In the genomic region with DNA sequence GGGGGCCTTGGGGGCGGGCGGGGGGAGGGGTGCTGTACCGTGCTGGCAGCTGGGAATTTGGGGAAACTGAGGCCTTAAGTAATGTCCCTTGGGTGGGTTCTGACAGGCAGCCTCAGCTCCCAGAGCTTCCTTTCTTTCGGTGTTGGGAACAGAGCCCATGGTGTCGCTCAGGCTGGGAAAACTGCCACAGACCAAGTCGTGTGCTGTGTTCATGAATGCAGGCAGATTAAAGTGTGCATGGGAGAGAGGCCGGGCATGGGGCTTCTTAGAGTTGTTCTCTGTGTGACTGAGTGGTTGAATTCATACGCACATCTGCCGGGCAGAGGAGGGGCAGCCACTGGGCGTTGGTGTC, we compare ENCODE assay signal across 18 mouse cellular contexts. TPM values are rescaled to one million over a fixed set of nuclear protein-coding genes. Genes with fewer than 3 reads are reported as not detected.
DNase-seq lines count a peak whose midpoint lies in the region; ATAC-seq and TF ChIP-seq lines count a peak whose summit lies in the region.
"Had no signal": no experiment of that assay in that cellular context is flagged by ENCODE, and none has a peak within 500 bp of the region (broad histone marks: within the 10 kb centered on the region; RNA-seq: fewer than 3 reads in every experiment).

No protein-coding gene starts in this region.

- DNase-seq in embryonic facial prominence, embryonic 10.5 days (ENCODE audit: low spot score): no peak
- peak; percentile 47 for DNase-seq in midbrain, postnatal 0 days (ENCODE audit: low spot score)
- no peak for DNase-seq in midbrain, embryonic 14.5 days
- peak; percentile 19 for DNase-seq in brain, embryonic 14.5 days (ENCODE audit: low read depth)
- DNase-seq in urinary bladder, postnatal 14 days (ENCODE audit: low spot score): no peak
- DNase-seq: adrenal gland, postnatal 10 days; left cerebral cortex, postnatal 4 days; liver, embryonic 13.5 days; right cerebral cortex, adult 18-20 months had no signal

- H3K9ac ChIP-seq in embryonic facial prominence, embryonic 13.5 days: no peak overlapping the region
- H3K9ac ChIP-seq in intestine, postnatal 0 days (ENCODE audit: low read depth, low read length): no peak overlapping the region
- no peak overlapping the region for H3K9ac ChIP-seq in intestine, embryonic 15.5 days
- H3K9ac ChIP-seq in midbrain, postnatal 0 days (replicated peaks; ENCODE audit: low read length, poor library complexity, severe bottlenecking): no peak overlapping the region
- no peak overlapping the region for H3K9ac ChIP-seq in midbrain, embryonic 14.5 days (replicated peaks; ENCODE audit: low read length)
- H3K9ac ChIP-seq: liver, embryonic 13.5 days; midbrain, embryonic 13.5 days had no signal

- no peak for TF ChIP-seq POLR2A in brain, embryonic 14.5 days (IDR thresholded peaks at IDR 0.05; ENCODE audit: borderline replicate concordance, extremely low read depth, insufficient read depth, insufficient read length, poor library complexity, severe bottlenecking)

- H3K4me3 ChIP-seq in embryonic facial prominence, embryonic 13.5 days: no peak overlapping the region
- no peak overlapping the region for H3K4me3 ChIP-seq in embryonic facial prominence, embryonic 10.5 days
- no peak overlapping the region for H3K4me3 ChIP-seq in intestine, postnatal 0 days (ENCODE audit: low read depth, low read length)
- H3K4me3 ChIP-seq in intestine, embryonic 15.5 days (replicated peaks): no peak overlapping the region
- no peak overlapping the region for H3K4me3 ChIP-seq in midbrain, postnatal 0 days (ENCODE audit: low read depth, low read length)
- H3K4me3 ChIP-seq in midbrain, embryonic 14.5 days (replicated peaks; ENCODE audit: low read depth, low read length): no peak overlapping the region
- H3K4me3 ChIP-seq: liver, embryonic 13.5 days; midbrain, embryonic 13.5 days had no signal

- H3K9me3 ChIP-seq in embryonic facial prominence, embryonic 13.5 days: no peaks in the 10 kb centered on the region
- H3K9me3 ChIP-seq in embryonic facial prominence, embryonic 10.5 days: no peaks in the 10 kb centered on the region
- no peaks in the 10 kb centered on the region for H3K9me3 ChIP-seq in intestine, postnatal 0 days (ENCODE audit: control insufficient read depth)
- H3K9me3 ChIP-seq in intestine, embryonic 15.5 days: no peaks in the 10 kb centered on the region
- H3K9me3 ChIP-seq in midbrain, postnatal 0 days (ENCODE audit: low read length): no peaks in the 10 kb centered on the region
- no peaks in the 10 kb centered on the region for H3K9me3 ChIP-seq in midbrain, embryonic 14.5 days (ENCODE audit: control insufficient read depth, low read length)
- H3K9me3 ChIP-seq: liver, embryonic 13.5 days; midbrain, embryonic 13.5 days had no signal

- TF ChIP-seq CTCF in intestine, postnatal 0 days (IDR thresholded peaks at IDR 0.05; ENCODE audit: low read depth): no peak
- no peak for TF ChIP-seq CTCF in midbrain, postnatal 0 days (IDR thresholded peaks at IDR 0.05)
- TF ChIP-seq CTCF in brain, embryonic 14.5 days (IDR thresholded peaks at IDR 0.05; ENCODE audit: borderline replicate concordance, extremely low read depth, insufficient read depth, insufficient read length): no peak

- H3K4me2 ChIP-seq in embryonic facial prominence, embryonic 13.5 days: no peak overlapping the region
- no peak overlapping the region for H3K4me2 ChIP-seq in intestine, postnatal 0 days (replicated peaks; ENCODE audit: low read depth)
- H3K4me2 ChIP-seq in intestine, embryonic 15.5 days (replicated peaks): no peak overlapping the region
- H3K4me2 ChIP-seq in midbrain, postnatal 0 days (ENCODE audit: low read depth, low read length, poor library complexity, severe bottlenecking): no peak overlapping the region
- H3K4me2 ChIP-seq in midbrain, embryonic 14.5 days (ENCODE audit: low read length): no peak overlapping the region
- H3K4me2 ChIP-seq: liver, embryonic 13.5 days; midbrain, embryonic 13.5 days had no signal

- peaks cover 96% of the 10 kb centered on the region for H3K36me3 ChIP-seq in embryonic facial prominence, embryonic 13.5 days
- peaks cover 100% of the 10 kb centered on the region for H3K36me3 ChIP-seq in embryonic facial prominence, embryonic 10.5 days (replicated peaks)
- H3K36me3 ChIP-seq in intestine, postnatal 0 days (ENCODE audit: control insufficient read depth, insufficient read depth): peaks cover 90% of the 10 kb centered on the region
- peaks cover 68% of the 10 kb centered on the region for H3K36me3 ChIP-seq in intestine, embryonic 15.5 days
- H3K36me3 ChIP-seq in midbrain, postnatal 0 days (ENCODE audit: insufficient read depth, low read length): peaks cover 60% of the 10 kb centered on the region
- H3K36me3 ChIP-seq in midbrain, embryonic 14.5 days (ENCODE audit: control insufficient read depth, insufficient read depth, low read length): peaks cover 90% of the 10 kb centered on the region

- no peak for ATAC-seq in embryonic facial prominence, embryonic 13.5 days (ENCODE audit: insufficient number of reproducible peaks, insufficient read depth, low FRiP score, low TSS enrichment, low read depth)
- ATAC-seq in intestine, postnatal 0 days: no peak
- ATAC-seq in intestine, embryonic 15.5 days: no peak
- ATAC-seq in midbrain, postnatal 0 days (ENCODE audit: low FRiP score): no peak
- ATAC-seq in midbrain, embryonic 14.5 days (ENCODE audit: low FRiP score, low TSS enrichment): no peak
- ATAC-seq: forebrain, embryonic 14.5 days; midbrain, embryonic 13.5 days had no signal

- peak overlapping the region; percentile 4; the same call in 1 of the 2 replicates for H3K27ac ChIP-seq in embryonic facial prominence, embryonic 13.5 days
- H3K27ac ChIP-seq in embryonic facial prominence, embryonic 10.5 days (replicated peaks): no peak overlapping the region
- 0 out of 2 replicates have a peak overlapping the region, but pooled peaks have one; percentile 4 for H3K27ac ChIP-seq in intestine, postnatal 0 days (ENCODE audit: low read depth, low read length)
- H3K27ac ChIP-seq in intestine, embryonic 15.5 days: no peak overlapping the region
- H3K27ac ChIP-seq in midbrain, postnatal 0 days (ENCODE audit: low read depth, low read length): no peak overlapping the region
- no peak overlapping the region for H3K27ac ChIP-seq in midbrain, embryonic 14.5 days (replicated peaks; ENCODE audit: low read depth, low read length)
- H3K27ac ChIP-seq: liver, embryonic 13.5 days; midbrain, embryonic 13.5 days had no signal

- WGBS in embryonic facial prominence, embryonic 13.5 days: 84% methylated on average over 10 of the region's 10 CpGs
- WGBS in embryonic facial prominence, embryonic 10.5 days: 93% methylated on average over 10 of the region's 10 CpGs
- whole genome bisulfite sequencing in intestine, postnatal 0 days: 90% methylated on average over 10 of the region's 10 CpGs
- 89% methylated on average over 10 of the region's 10 CpGs for WGBS in intestine, embryonic 15.5 days
- WGBS in midbrain, postnatal 0 days: 78% methylated on average over 10 of the region's 10 CpGs
- 91% methylated on average over 10 of the region's 10 CpGs for whole genome bisulfite sequencing in midbrain, embryonic 14.5 days

- H3K4me1 ChIP-seq in embryonic facial prominence, embryonic 13.5 days: peaks cover 13% of the 10 kb centered on the region
- peaks cover 10% of the 10 kb centered on the region for H3K4me1 ChIP-seq in embryonic facial prominence, embryonic 10.5 days
- H3K4me1 ChIP-seq in intestine, postnatal 0 days (replicated peaks; ENCODE audit: control insufficient read depth, insufficient read depth, low read length): no peaks in the 10 kb centered on the region
- H3K4me1 ChIP-seq in intestine, embryonic 15.5 days (replicated peaks): no peaks in the 10 kb centered on the region; the same call in 1 of the 2 replicates
- no peaks in the 10 kb centered on the region for H3K4me1 ChIP-seq in midbrain, postnatal 0 days (ENCODE audit: insufficient read depth, low read length)
- H3K4me1 ChIP-seq in midbrain, embryonic 14.5 days (ENCODE audit: control insufficient read depth, insufficient read depth, low read length): no peaks in the 10 kb centered on the region
- H3K4me1 ChIP-seq: liver, embryonic 13.5 days had no signal

- H3K27me3 ChIP-seq in embryonic facial prominence, embryonic 13.5 days: no peaks in the 10 kb centered on the region
- no peaks in the 10 kb centered on the region for H3K27me3 ChIP-seq in embryonic facial prominence, embryonic 10.5 days (replicated peaks; ENCODE audit: low read depth, poor library complexity, severe bottlenecking)
- H3K27me3 ChIP-seq in intestine, postnatal 0 days (replicated peaks; ENCODE audit: control insufficient read depth, insufficient read depth, low read length): no peaks in the 10 kb centered on the region
- no peaks in the 10 kb centered on the region for H3K27me3 ChIP-seq in intestine, embryonic 15.5 days (replicated peaks)
- H3K27me3 ChIP-seq in midbrain, postnatal 0 days (ENCODE audit: insufficient read depth, low read length): no peaks in the 10 kb centered on the region
- H3K27me3 ChIP-seq in midbrain, embryonic 14.5 days (ENCODE audit: control insufficient read depth, insufficient read depth, low read length): no peaks in the 10 kb centered on the region
- H3K27me3 ChIP-seq: liver, embryonic 13.5 days; midbrain, embryonic 13.5 days had no signal

RNA-seq across cellular contexts. Expression of gene Ddx54, which starts 9.3 kb away (rescaled TPM):
- 45.6 and 46.8 TPM in 2 replicates for polyA plus RNA-seq in embryonic facial prominence, embryonic 13.5 days (2015; fragmentation: Nextera tagmentation; extraction: Ambion mirVana)
- polyA plus RNA-seq in embryonic facial prominence, embryonic 10.5 days (2016; fragmentation: Nextera tagmentation; extraction: Ambion mirVana): 62.3 and 64.3 TPM in 2 replicates
- 19.9 and 20.9 TPM in 2 replicates for polyA plus RNA-seq in intestine, postnatal 0 days (2015; fragmentation: Nextera tagmentation; extraction: Ambion mirVana)
- 47.5 and 49.3 TPM in 2 replicates for polyA plus RNA-seq in intestine, embryonic 15.5 days (2015; fragmentation: Nextera tagmentation; extraction: Ambion mirVana)
- 36.2 and 37.8 TPM in 2 replicates for total RNA-seq in midbrain, postnatal 0 days (2014; rRNA removed)
- polyA plus RNA-seq in midbrain, postnatal 0 days (2015; fragmentation: Nextera tagmentation; extraction: Ambion mirVana): 31.7 and 32.6 TPM in 2 replicates
- polyA plus RNA-seq in midbrain, embryonic 14.5 days (2014; fragmentation: Nextera tagmentation; extraction: Ambion mirVana): 29.4 and 31.9 TPM in 2 replicates
- polyA plus RNA-seq in brain, embryonic 14.5 days (2012; rRNA removed): 42.7 and 49.7 TPM in 2 replicates

RNA-seq across cellular contexts. Expression of gene Rita1, which starts 9.4 kb away (rescaled TPM):
- 16.2 and 17.6 TPM in 2 replicates for polyA plus RNA-seq in embryonic facial prominence, embryonic 13.5 days (2015; fragmentation: Nextera tagmentation; extraction: Ambion mirVana)
- 19.4 and 20.1 TPM in 2 replicates for polyA plus RNA-seq in embryonic facial prominence, embryonic 10.5 days (2016; fragmentation: Nextera tagmentation; extraction: Ambion mirVana)
- polyA plus RNA-seq in intestine, postnatal 0 days (2015; fragmentation: Nextera tagmentation; extraction: Ambion mirVana): 6.1 and 7.5 TPM in 2 replicates
- 10.6 and 11.4 TPM in 2 replicates for polyA plus RNA-seq in intestine, embryonic 15.5 days (2015; fragmentation: Nextera tagmentation; extraction: Ambion mirVana)
- 32.3 and 43.6 TPM in 2 replicates for total RNA-seq in midbrain, postnatal 0 days (2014; rRNA removed)
- 31.4 and 33.9 TPM in 2 replicates for polyA plus RNA-seq in midbrain, postnatal 0 days (2015; fragmentation: Nextera tagmentation; extraction: Ambion mirVana)
- polyA plus RNA-seq in midbrain, embryonic 14.5 days (2014; fragmentation: Nextera tagmentation; extraction: Ambion mirVana): 20.6 and 25.5 TPM in 2 replicates
- 32.8 and 38.1 TPM in 2 replicates for polyA plus RNA-seq in brain, embryonic 14.5 days (2012; rRNA removed)

RNA-seq across cellular contexts. Expression of gene Cfap73, which starts 12.2 kb away (rescaled TPM):
- not detected in 2 replicates for polyA plus RNA-seq in embryonic facial prominence, embryonic 13.5 days (2015; fragmentation: Nextera tagmentation; extraction: Ambion mirVana)
- 0.27 TPM in 1 of 2 replicates, not detected in the other for polyA plus RNA-seq in embryonic facial prominence, embryonic 10.5 days (2016; fragmentation: Nextera tagmentation; extraction: Ambion mirVana)
- polyA plus RNA-seq in intestine, postnatal 0 days (2015; fragmentation: Nextera tagmentation; extraction: Ambion mirVana): not detected in 2 replicates
- not detected in 2 replicates for polyA plus RNA-seq in intestine, embryonic 15.5 days (2015; fragmentation: Nextera tagmentation; extraction: Ambion mirVana)
- 0.38 and 0.60 TPM in 2 replicates for total RNA-seq in midbrain, postnatal 0 days (2014; rRNA removed)
- 0.62 and 0.74 TPM in 2 replicates for polyA plus RNA-seq in midbrain, postnatal 0 days (2015; fragmentation: Nextera tagmentation; extraction: Ambion mirVana)
- polyA plus RNA-seq in midbrain, embryonic 14.5 days (2014; fragmentation: Nextera tagmentation; extraction: Ambion mirVana): 0.32 TPM in 1 of 2 replicates, not detected in the other
- 0.18 and 0.30 TPM in 2 replicates for polyA plus RNA-seq in brain, embryonic 14.5 days (2012; rRNA removed)
- total RNA-seq: gastrocnemius, adult 18-20 months; hematopoietic stem cell, adult 5-6 weeks had no signal
- polyA plus RNA-seq: heart, embryonic 14.5 days; liver, embryonic 13.5 days; midbrain, embryonic 13.5 days; stomach, embryonic 16.5 days had no signal

RNA-seq across cellular contexts. Expression of gene Rasal1, which starts 26.8 kb away (rescaled TPM):
- polyA plus RNA-seq in embryonic facial prominence, embryonic 13.5 days (2015; fragmentation: Nextera tagmentation; extraction: Ambion mirVana): 0.32 TPM in 1 of 2 replicates, not detected in the other
- 0.07 and 0.14 TPM in 2 replicates for polyA plus RNA-seq in embryonic facial prominence, embryonic 10.5 days (2016; fragmentation: Nextera tagmentation; extraction: Ambion mirVana)
- polyA plus RNA-seq in intestine, postnatal 0 days (2015; fragmentation: Nextera tagmentation; extraction: Ambion mirVana): 3.0 and 5.1 TPM in 2 replicates
- 0.49 and 1.0 TPM in 2 replicates for polyA plus RNA-seq in intestine, embryonic 15.5 days (2015; fragmentation: Nextera tagmentation; extraction: Ambion mirVana)
- total RNA-seq in midbrain, postnatal 0 days (2014; rRNA removed): 18.1 and 24.7 TPM in 2 replicates
- polyA plus RNA-seq in midbrain, postnatal 0 days (2015; fragmentation: Nextera tagmentation; extraction: Ambion mirVana): 8.2 and 9.9 TPM in 2 replicates
- 0.84 and 1.3 TPM in 2 replicates for polyA plus RNA-seq in midbrain, embryonic 14.5 days (2014; fragmentation: Nextera tagmentation; extraction: Ambion mirVana)
- 1.00 and 2.8 TPM in 2 replicates for polyA plus RNA-seq in brain, embryonic 14.5 days (2012; rRNA removed)
- total RNA-seq: gastrocnemius, adult 18-20 months had no signal
- polyA plus RNA-seq: heart, embryonic 14.5 days had no signal

RNA-seq across cellular contexts. Expression of gene Iqcd, which starts 33.0 kb away (rescaled TPM):
- polyA plus RNA-seq in embryonic facial prominence, embryonic 13.5 days (2015; fragmentation: Nextera tagmentation; extraction: Ambion mirVana): 0.60 and 0.80 TPM in 2 replicates
- 0.65 and 0.81 TPM in 2 replicates for polyA plus RNA-seq in embryonic facial prominence, embryonic 10.5 days (2016; fragmentation: Nextera tagmentation; extraction: Ambion mirVana)
- 0.30 and 0.47 TPM in 2 replicates for polyA plus RNA-seq in intestine, postnatal 0 days (2015; fragmentation: Nextera tagmentation; extraction: Ambion mirVana)
- 0.28 and 0.40 TPM in 2 replicates for polyA plus RNA-seq in intestine, embryonic 15.5 days (2015; fragmentation: Nextera tagmentation; extraction: Ambion mirVana)
- 0.94 and 1.3 TPM in 2 replicates for total RNA-seq in midbrain, postnatal 0 days (2014; rRNA removed)
- 0.86 and 1.5 TPM in 2 replicates for polyA plus RNA-seq in midbrain, postnatal 0 days (2015; fragmentation: Nextera tagmentation; extraction: Ambion mirVana)
- polyA plus RNA-seq in midbrain, embryonic 14.5 days (2014; fragmentation: Nextera tagmentation; extraction: Ambion mirVana): 1.4 and 1.7 TPM in 2 replicates
- polyA plus RNA-seq in brain, embryonic 14.5 days (2012; rRNA removed): 2.3 and 3.5 TPM in 2 replicates
- total RNA-seq: gastrocnemius, adult 18-20 months; hematopoietic stem cell, adult 5-6 weeks had no signal

Comparison
In these comparisons a context has a peak if more than half of its experiments do, and no peak if none do; other contexts are left out.
1. H3K27ac ChIP-seq: peak in embryonic facial prominence, embryonic 13.5 days (single experiment) and intestine, postnatal 0 days (single experiment); none in embryonic facial prominence, embryonic 10.5 days (single experiment), intestine, embryonic 15.5 days (single experiment), midbrain, postnatal 0 days (single experiment) and midbrain, embryonic 14.5 days (single experiment).
2. DNase-seq: peak in midbrain, postnatal 0 days (single experiment) and brain, embryonic 14.5 days (single experiment); none in embryonic facial prominence, embryonic 10.5 days (single experiment), midbrain, embryonic 14.5 days (single experiment) and urinary bladder, postnatal 14 days (single experiment).